Mouse (Mus musculus): ENCODE results near the gene Scube3.

The Scube3 gene

DNA sequence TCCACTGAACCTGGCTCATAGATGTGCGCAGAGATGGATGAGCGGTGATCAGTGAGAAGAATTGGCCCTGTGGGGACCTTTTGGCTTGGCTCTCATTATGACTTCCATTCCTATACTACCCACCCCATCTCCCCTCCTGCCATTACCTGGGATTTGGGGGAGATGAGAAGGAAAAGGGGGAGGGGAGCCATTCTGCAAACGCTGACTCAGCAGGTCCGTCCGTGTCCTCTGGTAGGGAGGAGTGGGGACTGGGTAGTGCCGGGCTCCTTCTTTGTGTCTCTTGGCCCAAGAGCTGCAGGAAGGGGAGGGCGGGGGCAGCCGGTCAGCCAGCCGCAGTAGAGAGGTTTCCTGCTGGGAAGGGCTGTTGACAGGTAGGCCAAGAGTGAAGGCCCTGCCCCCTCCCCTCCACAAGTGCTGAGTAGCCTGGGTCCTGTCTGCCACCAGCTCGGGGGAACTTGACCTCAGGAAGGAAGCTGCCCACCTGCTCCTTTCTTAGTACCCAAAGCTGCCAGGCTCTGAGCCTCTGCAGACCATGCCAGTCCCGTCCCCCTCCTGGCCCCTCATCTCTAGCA is 19.5 kb downstream of the Scube3 start:
- in situ Hi-C loops (cut with MboI; ENCODE audit: low pct_unique_long_range_greater_than_20kb in 1 of 2, low sequenced_read_pairs in 2 of 2, unreplicated experiment in 1 of 2): no loop called here

DNA sequence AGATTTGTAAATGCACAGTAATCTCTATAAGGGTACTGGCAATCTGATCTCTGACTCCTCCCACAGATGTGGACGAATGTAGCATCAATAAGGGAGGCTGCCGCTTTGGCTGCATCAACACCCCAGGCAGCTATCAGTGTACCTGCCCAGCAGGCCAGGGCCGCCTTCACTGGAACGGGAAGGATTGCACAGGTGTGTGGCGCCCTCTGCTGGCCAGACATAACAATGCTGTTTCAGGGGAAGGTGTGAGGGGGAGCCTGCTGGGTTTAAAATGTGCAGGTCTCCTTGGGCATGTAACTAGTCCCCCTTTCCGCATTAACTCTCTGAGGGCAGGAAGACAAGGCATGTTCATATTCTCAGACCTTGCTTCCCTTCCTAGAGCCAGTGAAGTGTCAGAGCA is 21.7 kb downstream of the Scube3 start:
- in situ Hi-C loops (cut with MboI; ENCODE audit: low pct_unique_long_range_greater_than_20kb in 1 of 2, low sequenced_read_pairs in 2 of 2, unreplicated experiment in 1 of 2): no loop called here

DNA sequence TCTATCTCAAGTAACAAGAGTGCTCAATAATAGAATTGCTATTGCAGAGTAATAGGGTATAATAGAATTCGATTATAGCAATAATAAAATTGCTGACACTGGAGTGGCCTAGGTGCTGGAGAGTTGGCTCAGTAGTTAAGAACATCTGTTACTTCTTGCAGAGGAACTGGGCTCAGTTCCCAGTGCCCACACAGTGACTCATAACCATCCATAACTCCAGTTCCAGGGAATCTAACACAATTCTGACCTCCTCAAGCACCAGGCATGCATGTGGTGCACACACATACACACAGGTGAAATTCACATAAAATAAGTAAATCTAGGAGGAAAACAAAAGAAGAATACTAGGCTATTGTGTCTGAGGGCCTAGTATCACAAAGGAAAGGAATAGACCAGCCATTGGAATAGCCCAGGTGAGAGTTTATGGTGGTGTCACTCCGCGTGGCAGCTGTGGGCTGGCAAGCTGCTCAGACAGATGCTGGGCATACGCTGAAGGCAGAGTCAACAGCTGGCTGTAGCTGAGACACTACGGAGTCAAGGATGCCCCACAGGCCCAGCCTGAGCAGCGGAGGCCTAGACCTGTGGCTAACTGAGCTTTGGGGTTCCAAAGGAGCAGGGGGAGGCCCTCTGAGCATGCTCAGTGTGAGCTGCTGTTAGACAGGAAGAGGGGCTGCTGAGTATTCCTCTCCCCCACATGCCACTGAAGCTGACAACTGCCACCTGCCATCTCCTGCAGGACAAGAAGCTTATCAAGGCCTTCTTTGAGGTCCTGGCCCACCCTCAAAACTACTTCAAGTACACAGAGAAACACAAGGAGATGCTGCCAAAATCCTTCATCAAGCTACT is 28.7 kb downstream of the Scube3 start:
- in situ Hi-C loops (cut with MboI; ENCODE audit: low pct_unique_long_range_greater_than_20kb in 1 of 2, low sequenced_read_pairs in 2 of 2, unreplicated experiment in 1 of 2): no loop called here

DNA sequence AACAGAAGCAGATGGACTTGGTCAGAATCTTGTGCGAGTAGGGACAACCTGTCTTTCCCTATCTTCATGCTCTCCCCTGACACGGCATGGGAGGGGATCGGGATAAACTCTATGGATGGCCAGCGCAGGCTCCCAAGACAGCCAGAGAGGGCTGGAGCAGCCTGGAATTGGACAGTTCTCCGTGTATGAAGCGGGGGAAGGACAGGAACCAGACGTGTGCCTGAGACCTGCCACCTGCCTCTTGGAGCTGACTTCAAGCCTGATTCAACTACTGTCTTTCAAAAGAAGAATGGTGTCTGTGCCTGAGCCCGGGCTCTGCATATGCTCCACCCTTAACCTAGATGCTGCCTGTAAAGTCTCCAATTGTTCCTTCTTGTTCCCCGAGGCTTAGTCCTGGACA is 30.7 kb downstream of the Scube3 start:
- in situ Hi-C loops (cut with MboI; ENCODE audit: low pct_unique_long_range_greater_than_20kb in 1 of 2, low sequenced_read_pairs in 2 of 2, unreplicated experiment in 1 of 2): no loop called here

DNA sequence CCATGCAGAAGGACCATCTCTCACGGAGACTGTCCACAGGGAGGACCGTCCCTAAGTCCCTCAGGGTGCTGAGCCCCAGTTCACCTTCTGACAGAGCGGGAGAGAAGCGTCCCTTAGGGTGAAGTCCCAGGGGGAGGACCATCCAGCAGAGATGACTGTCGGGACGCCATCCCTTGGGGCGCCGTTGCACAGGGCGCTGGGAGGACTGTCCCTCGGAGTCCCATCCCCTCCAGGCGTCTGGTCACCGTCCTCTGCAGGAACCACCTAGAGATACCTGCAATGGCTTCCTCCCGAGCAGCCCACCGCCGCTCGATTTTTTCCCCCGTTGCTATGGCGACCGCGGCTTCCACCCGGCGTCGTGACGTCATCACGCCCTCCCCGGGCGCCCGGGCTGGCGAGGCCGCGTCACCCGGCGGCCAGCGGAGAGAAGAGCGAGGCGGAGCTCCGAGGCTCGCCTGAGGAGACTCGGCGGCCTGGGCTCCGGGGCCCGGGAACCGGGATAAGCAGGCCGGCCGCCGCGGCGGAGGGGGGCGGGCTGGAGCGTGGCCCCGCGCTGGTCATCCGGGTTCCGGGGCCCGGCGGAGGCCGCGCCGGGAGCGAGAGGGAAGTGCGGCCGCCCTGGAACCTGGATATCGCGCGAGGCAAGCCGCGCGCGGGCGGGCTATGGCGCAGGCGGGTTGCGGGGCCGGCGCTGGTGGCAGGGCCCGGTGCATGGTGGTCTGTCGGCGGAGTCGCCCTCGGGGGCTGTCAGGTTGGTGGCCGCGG is 35.0 kb downstream of the Scube3 start, which contains the start of gene Zfp523:
Gene Zfp523 (plus strand): TSS at position 355 of the 765 bp plus-strand sequence.
- in situ Hi-C loops (cut with MboI; ENCODE audit: low pct_unique_long_range_greater_than_20kb in 1 of 2, low sequenced_read_pairs in 2 of 2, unreplicated experiment in 1 of 2): no loop called here

GRCm38 (mm10) chr17:28177540-28178046 is 35.7 kb downstream of the Scube3 start:
- in situ Hi-C loops (cut with MboI; ENCODE audit: low pct_unique_long_range_greater_than_20kb in 1 of 2, low sequenced_read_pairs in 2 of 2, unreplicated experiment in 1 of 2): no loop called here

GRCm38 (mm10) chr17:28180331-28180730 is 38.4 kb downstream of the Scube3 start:
- in situ Hi-C loops (cut with MboI; ENCODE audit: low pct_unique_long_range_greater_than_20kb in 1 of 2, low sequenced_read_pairs in 2 of 2, unreplicated experiment in 1 of 2): no loop called here

GRCm38 (mm10) chr17:28180783-28181544 is 39.0 kb downstream of the Scube3 start:
- in situ Hi-C loops (cut with MboI; ENCODE audit: low pct_unique_long_range_greater_than_20kb in 1 of 2, low sequenced_read_pairs in 2 of 2, unreplicated experiment in 1 of 2): no loop called here

GRCm38 (mm10) chr17:28184971-28185638 is 43.2 kb downstream of the Scube3 start:
- in situ Hi-C loops (cut with MboI; ENCODE audit: low pct_unique_long_range_greater_than_20kb in 1 of 2, low sequenced_read_pairs in 2 of 2, unreplicated experiment in 1 of 2): no loop called here

- in situ Hi-C loops (cut with MboI; ENCODE audit: low pct_unique_long_range_greater_than_20kb in 1 of 2, low sequenced_read_pairs in 2 of 2, unreplicated experiment in 1 of 2): no loop called here
Measured at GRCm38 (mm10) chr17:28188313-28188712, 46.4 kb downstream of the Scube3 start.

DNA sequence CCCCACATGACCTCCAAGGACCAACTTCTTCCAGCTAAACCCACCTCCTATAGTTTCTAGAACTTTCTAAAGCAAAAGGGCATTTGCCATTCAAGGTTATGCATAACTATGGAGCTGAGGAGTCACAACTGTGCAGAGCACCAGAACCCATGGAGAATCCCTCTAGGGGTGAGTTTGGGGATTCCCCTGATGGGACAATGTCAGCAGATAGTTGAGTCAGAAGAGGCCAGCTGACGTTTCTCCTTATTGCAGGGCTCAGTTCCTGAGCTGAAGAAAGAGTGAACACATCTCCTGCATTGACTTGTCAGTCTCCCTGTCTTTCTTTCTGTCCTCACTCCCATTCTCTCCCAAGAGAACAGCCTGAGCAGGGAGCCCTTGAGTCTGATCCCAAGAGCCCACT is 50.8 kb downstream of the Scube3 start:
- in situ Hi-C loops (cut with MboI; ENCODE audit: low pct_unique_long_range_greater_than_20kb in 1 of 2, low sequenced_read_pairs in 2 of 2, unreplicated experiment in 1 of 2): no loop called here

GRCm38 (mm10) chr17:28193559-28193958 is 51.6 kb downstream of the Scube3 start:
- in situ Hi-C loops (cut with MboI; ENCODE audit: low pct_unique_long_range_greater_than_20kb in 1 of 2, low sequenced_read_pairs in 2 of 2, unreplicated experiment in 1 of 2): no loop called here

GRCm38 (mm10) chr17:28195033-28195432 is 53.1 kb downstream of the Scube3 start:
- in situ Hi-C loops (cut with MboI; ENCODE audit: low pct_unique_long_range_greater_than_20kb in 1 of 2, low sequenced_read_pairs in 2 of 2, unreplicated experiment in 1 of 2): no loop called here

DNA sequence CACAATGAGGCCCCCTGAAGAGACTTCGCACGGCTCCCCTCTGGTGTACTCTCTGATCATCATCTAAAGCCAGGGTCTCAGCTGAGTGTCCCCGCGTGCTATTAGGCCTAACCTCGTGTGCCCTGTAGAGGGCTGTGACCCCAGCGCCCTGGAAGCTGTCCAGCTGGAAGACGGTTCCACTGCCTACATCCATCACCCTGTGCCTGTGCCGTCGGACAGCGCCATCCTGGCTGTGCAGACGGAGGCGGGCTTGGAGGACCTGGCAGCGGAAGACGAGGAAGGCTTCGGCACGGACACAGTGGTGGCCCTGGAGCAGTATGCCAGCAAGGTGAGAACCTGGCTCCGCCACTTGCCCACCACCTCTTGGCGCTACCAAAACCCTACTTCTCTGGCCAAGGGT is 55.7 kb downstream of the Scube3 start:
- in situ Hi-C loops (cut with MboI; ENCODE audit: low pct_unique_long_range_greater_than_20kb in 1 of 2, low sequenced_read_pairs in 2 of 2, unreplicated experiment in 1 of 2): no loop called here

- in situ Hi-C loops (cut with MboI; ENCODE audit: low pct_unique_long_range_greater_than_20kb in 1 of 2, low sequenced_read_pairs in 2 of 2, unreplicated experiment in 1 of 2): no loop called here
Measured at GRCm38 (mm10) chr17:28201982-28202381, 60.0 kb downstream of the Scube3 start.

DNA sequence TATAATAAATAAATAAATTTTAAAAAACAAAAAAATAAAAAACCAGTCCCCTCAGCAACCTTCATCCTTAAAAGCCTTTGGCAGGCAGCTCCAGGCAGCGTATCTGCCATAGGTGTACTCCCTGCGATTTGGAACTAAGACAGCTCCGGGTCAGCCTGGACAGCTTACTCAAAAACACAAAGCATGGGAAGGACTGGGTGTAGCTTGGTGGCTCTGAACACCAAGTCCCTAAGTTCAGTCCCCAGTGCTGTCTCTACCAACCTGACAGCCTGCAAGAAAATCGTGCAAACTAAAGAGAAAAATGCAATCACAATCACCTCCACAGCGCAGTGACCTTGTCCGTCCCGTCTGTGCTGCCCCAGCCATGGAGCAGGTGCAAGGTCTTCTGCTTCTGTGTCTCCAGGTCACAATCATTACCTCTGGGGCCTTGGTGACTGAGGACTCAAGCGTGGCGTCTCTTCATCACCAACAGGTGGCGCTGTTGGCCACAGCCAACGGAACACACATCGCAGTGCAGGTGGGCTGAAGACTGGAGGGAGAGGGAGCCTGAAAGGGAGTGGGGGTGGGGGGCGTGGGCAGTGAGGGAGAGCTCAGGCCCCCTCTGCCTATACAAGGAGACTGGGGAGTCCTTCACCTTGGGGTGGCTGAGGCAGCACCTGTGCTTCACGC is 62.2 kb downstream of the Scube3 start:
- in situ Hi-C loops (cut with MboI; ENCODE audit: low pct_unique_long_range_greater_than_20kb in 1 of 2, low sequenced_read_pairs in 2 of 2, unreplicated experiment in 1 of 2): no loop called here

DNA sequence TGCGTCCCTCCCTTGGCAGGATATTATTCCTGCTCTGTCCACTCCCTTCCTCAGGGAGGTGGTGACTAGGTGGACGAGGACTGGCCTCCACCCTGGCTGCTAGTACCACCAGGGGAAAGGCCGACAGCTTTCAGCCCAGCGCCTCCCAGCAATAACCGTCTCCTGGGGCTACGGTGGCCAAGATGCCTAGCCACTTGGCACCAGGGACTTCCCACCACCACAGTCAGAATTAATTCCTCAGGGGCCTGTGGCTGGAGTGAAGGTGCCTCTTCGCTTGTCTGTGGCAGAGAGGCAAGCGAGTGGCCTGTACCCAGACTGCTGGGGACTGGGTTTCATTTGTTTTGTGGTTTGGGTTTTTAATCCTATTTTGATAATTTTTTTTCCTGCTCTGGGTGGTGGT is 63.5 kb downstream of the Scube3 start:
- in situ Hi-C loops (cut with MboI; ENCODE audit: low pct_unique_long_range_greater_than_20kb in 1 of 2, low sequenced_read_pairs in 2 of 2, unreplicated experiment in 1 of 2): no loop called here

DNA sequence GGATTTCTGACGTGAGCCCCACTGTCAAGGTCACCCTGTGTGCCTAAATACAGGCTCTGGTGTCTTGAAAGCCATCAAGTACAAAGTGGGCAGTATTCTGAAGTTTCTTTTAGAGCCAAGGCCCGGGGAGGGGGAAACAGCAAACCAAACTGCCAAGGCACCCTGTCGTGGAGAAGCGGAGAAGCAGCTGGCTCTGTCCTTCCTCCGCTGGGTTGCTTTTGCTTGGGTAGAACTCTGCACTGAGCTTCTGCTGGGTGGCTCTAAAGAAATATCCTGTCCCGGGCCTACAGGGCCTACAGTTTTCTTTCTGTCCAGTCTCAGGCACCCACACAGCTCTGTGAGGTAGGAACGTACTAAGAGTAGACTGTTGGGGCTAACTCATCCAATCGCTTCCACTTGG is 65.2 kb downstream of the Scube3 start:
- in situ Hi-C loops (cut with MboI; ENCODE audit: low pct_unique_long_range_greater_than_20kb in 1 of 2, low sequenced_read_pairs in 2 of 2, unreplicated experiment in 1 of 2): no loop called here
